Mouse (Mus musculus) liver, postnatal 0 days (tissue): ENCODE measurements at regions not wholly inside any gene's neighbourhood (a gene's known extent, or its start where the extent isn't known, plus 50 kb on each side); places are given as distances from the start of the nearest gene placed in this dataset.

Experiments used
- ATAC-seq: fragments of 200-750 bp; cut with Nextera tagmentation; 2 replicates; pipeline ENCODE4 v1.8.0; 2017; ENCODE audit warnings: mild to moderate bottlenecking, moderate library complexity
- DNase-seq: peaks from one replicate; pipeline ENCODE4 v3.0.0-alpha.2; 2016
- H3K27ac ChIP-seq: fragments of 300-500 bp; sonication (generic); 2 replicates; pipeline ENCODE4 v1.5.1; 2014; ENCODE audit warnings: antibody characterized with exemption, moderate library complexity, mild to moderate bottlenecking, low read depth
- H3K27me3 ChIP-seq: fragments of 300-500 bp; sonication (generic); 2 replicates; pipeline ENCODE4 v1.6.1; 2014; ENCODE audit warnings: low read length, control low read depth, mixed read lengths; ENCODE audit not compliant: insufficient read depth
- H3K36me3 ChIP-seq: fragments of 300-500 bp; sonication (generic); replicated peaks from 2 replicates; pipeline ENCODE4 v1.6.1; 2014; ENCODE audit warnings: mild to moderate bottlenecking, control low read depth, low read length, moderate library complexity, mixed read lengths; ENCODE audit not compliant: insufficient read depth
- H3K4me1 ChIP-seq: fragments of 300-500 bp; sonication (generic); 2 replicates; pipeline ENCODE4 v1.6.1; 2014; ENCODE audit warnings: antibody characterized with exemption, mild to moderate bottlenecking, control low read depth; ENCODE audit not compliant: insufficient read depth
- H3K4me2 ChIP-seq: fragments of 300-500 bp; sonication (generic); 2 replicates; pipeline ENCODE4 v1.6.1; 2014; ENCODE audit warnings: low read depth, mild to moderate bottlenecking, low read length, moderate library complexity, mixed read lengths
- H3K4me3 ChIP-seq: fragments of 300-500 bp; sonication (generic); 2 replicates; pipeline ENCODE4 v1.5.1; 2014; ENCODE audit warnings: low read depth, low read length
- H3K9ac ChIP-seq: fragments of 300-500 bp; sonication (generic); replicated peaks from 2 replicates; pipeline ENCODE4 v1.6.1; 2014; ENCODE audit warnings: mild to moderate bottlenecking, moderate library complexity
- H3K9me3 ChIP-seq: fragments of 300-500 bp; sonication (generic); 2 replicates; pipeline ENCODE4 v1.6.1; 2016; ENCODE audit warnings: mild to moderate bottlenecking, control low read depth, low read length, mixed read lengths
- CTCF ChIP-seq: sonication (generic); IDR thresholded peaks from 2 replicates; pipeline ENCODE4 v1.5.1; 2016; ENCODE audit warnings: antibody characterized with exemption, low read depth
- EP300 ChIP-seq: IDR thresholded peaks from 2 replicates; pipeline ENCODE4 v1.6.1; 2016; ENCODE audit warnings: antibody characterized with exemption, low read depth, mild to moderate bottlenecking
- WGBS: fragments of 180-500 bp; shearing (Covaris S2); extraction: QIAGEN DNeasy Blood & Tissue Kit; methylation state at CpG from one replicate; pipeline ENCODE4 v1.1.7; 2014; ENCODE audit not compliant: insufficient replicate concordance; 5-methylcytosine and 5-hydroxymethylcytosine counted together

- Histone ChIP-seq H3K27me3 (no peaks in the 10 kb centered on the region), H3K4me3 (no peak overlapping the region), H3K27ac (no peak overlapping the region), H3K4me1 (no peaks in the 10 kb centered on the region), H3K9me3 (no peaks in the 10 kb centered on the region), H3K9ac (no peak overlapping the region), H3K36me3 (no peaks in the 10 kb centered on the region), H3K4me2 (no peak overlapping the region)
- WGBS: 70% methylated on average over 4 of the region's 4 CpGs
- DNase-seq: no peak
- no peak for ATAC-seq
- TF ChIP-seq EP300 (no peak), CTCF (no peak)
Observed at GRCm38 (mm10) chr9:101473074-101473461, 221.5 kb upstream of the Ppp2r3a start.

GRCm38 (mm10) chr9:101472101-101473073 is 220.8 kb upstream of the Ppp2r3a start:
- no peak for DNase-seq
- WGBS: 59% methylated on average over 8 of the region's 8 CpGs
- no peak overlapping the region for H3K4me3 ChIP-seq

GRCm38 (mm10) chr9:101471665-101472064 is 220.1 kb upstream of the Ppp2r3a start:
- H3K4me2 ChIP-seq: no peak overlapping the region
- TF ChIP-seq CTCF (no peak), EP300 (no peak)
- H3K9ac ChIP-seq: no peak overlapping the region
- H3K27ac ChIP-seq: no peak overlapping the region
- DNase-seq: no peak
- no peak overlapping the region for H3K4me3 ChIP-seq
- no peaks in the 10 kb centered on the region for H3K27me3 ChIP-seq
- H3K4me1 ChIP-seq: no peaks in the 10 kb centered on the region
- WGBS: 57% methylated on average over 3 of the region's 3 CpGs
- ATAC-seq: no peak
- no peaks in the 10 kb centered on the region for H3K36me3 ChIP-seq
- H3K9me3 ChIP-seq: no peaks in the 10 kb centered on the region

More at GRCm38 (mm10) chr9:101472101-101473073, 220.8 kb upstream of the Ppp2r3a start:
- Histone ChIP-seq H3K27ac (no peak overlapping the region), H3K27me3 (no peaks in the 10 kb centered on the region), H3K9me3 (no peaks in the 10 kb centered on the region), H3K36me3 (no peaks in the 10 kb centered on the region), H3K4me2 (no peak overlapping the region), H3K4me1 (no peaks in the 10 kb centered on the region), H3K9ac (no peak overlapping the region)
- ATAC-seq: no peak
- TF ChIP-seq EP300: no peak
- TF ChIP-seq CTCF: no peak

GRCm38 (mm10) chr9:101469756-101470155 is 218.2 kb upstream of the Ppp2r3a start:
- Histone ChIP-seq H3K9ac (no peak overlapping the region), H3K4me3 (no peak overlapping the region), H3K9me3 (no peaks in the 10 kb centered on the region), H3K4me2 (no peak overlapping the region), H3K4me1 (no peaks in the 10 kb centered on the region), H3K27ac (no peak overlapping the region), H3K36me3 (no peaks in the 10 kb centered on the region), H3K27me3 (no peaks in the 10 kb centered on the region)
- DNase-seq (no peak), ATAC-seq (no peak)
- TF ChIP-seq CTCF (no peak), EP300 (no peak)
- 58% methylated on average over 3 of the region's 3 CpGs for WGBS

GRCm38 (mm10) chr9:101464727-101465427 is 213.3 kb upstream of the Ppp2r3a start:
- Histone ChIP-seq H3K27me3 (no peaks in the 10 kb centered on the region), H3K9ac (no peak overlapping the region), H3K4me1 (no peaks in the 10 kb centered on the region), H3K27ac (no peak overlapping the region), H3K4me2 (no peak overlapping the region), H3K4me3 (no peak overlapping the region), H3K36me3 (no peaks in the 10 kb centered on the region), H3K9me3 (no peaks in the 10 kb centered on the region)
- TF ChIP-seq EP300 (no peak), CTCF (no peak)
- DNase-seq: no peak
- WGBS: 73% methylated on average over 18 of the region's 18 CpGs
- no peak for ATAC-seq

GRCm38 (mm10) chr9:101458947-101459627 is 207.5 kb upstream of the Ppp2r3a start:
- H3K4me3 ChIP-seq: no peak overlapping the region
- ATAC-seq (no peak), DNase-seq (no peak)
- H3K9me3 ChIP-seq: no peaks in the 10 kb centered on the region
- no peaks in the 10 kb centered on the region for H3K36me3 ChIP-seq
- TF ChIP-seq EP300: no peak
- TF ChIP-seq CTCF: no peak
- WGBS: 59% methylated on average over 11 of the region's 11 CpGs
- no peak overlapping the region for H3K4me2 ChIP-seq
- H3K4me1 ChIP-seq: no peaks in the 10 kb centered on the region
- no peak overlapping the region for H3K27ac ChIP-seq
- H3K9ac ChIP-seq: no peak overlapping the region
- H3K27me3 ChIP-seq: no peaks in the 10 kb centered on the region
